8 mouse cellular contexts compared by ENCODE assay signal in the genomic region with DNA sequence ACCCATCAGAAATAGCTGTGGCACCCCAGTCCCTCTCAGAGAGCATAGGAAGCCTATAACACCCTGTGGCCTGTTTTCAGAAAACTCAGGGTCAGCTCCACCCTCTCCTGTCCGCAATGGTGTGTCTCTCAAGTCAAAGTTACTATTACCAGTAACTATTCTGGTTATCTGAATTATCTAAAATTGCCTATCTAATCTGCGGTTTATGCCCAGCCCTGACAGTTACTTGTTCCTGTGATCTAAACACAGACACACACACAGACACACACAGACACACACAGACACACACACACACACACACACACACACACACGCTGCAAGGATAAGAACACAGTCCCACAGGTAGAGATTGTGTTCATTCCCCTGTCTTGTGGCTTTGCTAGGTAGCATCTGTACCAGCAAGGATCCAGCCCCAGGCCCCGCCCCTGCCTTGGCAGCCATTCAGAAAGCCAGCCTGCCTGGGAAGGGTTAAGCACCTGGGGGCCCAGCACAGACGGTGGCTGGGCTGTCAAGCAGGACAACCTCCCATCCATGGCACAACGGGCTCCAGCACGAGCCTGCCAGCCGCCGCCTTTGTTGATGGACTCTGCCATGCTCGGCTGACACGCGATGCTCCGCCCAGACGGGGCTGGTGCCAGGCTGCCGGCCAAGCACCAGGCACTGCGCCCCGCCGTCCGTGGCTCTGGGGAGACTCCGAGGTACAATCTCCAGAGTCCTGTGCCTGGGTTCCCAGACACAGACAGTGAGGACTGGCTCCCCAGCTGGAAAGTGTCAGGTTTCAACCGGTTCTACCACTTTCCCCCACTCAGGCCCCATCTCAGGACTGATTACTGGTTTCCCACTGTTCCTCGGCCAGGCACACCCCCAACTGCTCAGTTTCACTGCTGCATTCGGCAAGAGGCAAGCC. TPM values are rescaled to one million over a fixed set of nuclear protein-coding genes. Genes with fewer than 3 reads are reported as not detected.
DNase-seq lines count a peak whose midpoint lies in the region; ATAC-seq and TF ChIP-seq lines count a peak whose summit lies in the region.

No protein-coding gene starts in this region.

- peak overlapping the region; percentile 85 for H3K27ac ChIP-seq in embryonic facial prominence, embryonic 14.5 days (replicated peaks; ENCODE audit: low read depth, low read length)
- H3K27ac ChIP-seq in heart, embryonic 11.5 days (ENCODE audit: low read depth, low read length): peak overlapping the region; percentile 90
- H3K27ac ChIP-seq in liver, embryonic 11.5 days (ENCODE audit: low read depth, low read length): peak overlapping the region; percentile 74; the same call in 1 of the 2 replicates
- H3K27ac ChIP-seq in midbrain, postnatal 0 days (ENCODE audit: low read depth, low read length): no peak overlapping the region
- H3K27ac ChIP-seq in testis, adult 2 months (ENCODE audit: control insufficient read depth, insufficient read depth, low read depth, low read length): peak overlapping the region; percentile 32

- ATAC-seq in embryonic facial prominence, embryonic 14.5 days (ENCODE audit: low read depth): peak; percentile 92
- peak; percentile 43; the same call in 1 of the 2 replicates for ATAC-seq in heart, embryonic 11.5 days (replicated peaks; ENCODE audit: insufficient number of reproducible peaks, low FRiP score, low TSS enrichment)
- peak; percentile 38; the same call in 1 of the 2 replicates for ATAC-seq in liver, embryonic 11.5 days (replicated peaks; ENCODE audit: low FRiP score)
- ATAC-seq in midbrain, postnatal 0 days (ENCODE audit: low FRiP score): peak; percentile 51; the same call in 1 of the 2 replicates

- no peaks in the 10 kb centered on the region for H3K9me3 ChIP-seq in embryonic facial prominence, embryonic 14.5 days (ENCODE audit: control insufficient read depth, low read length)
- no peaks in the 10 kb centered on the region for H3K9me3 ChIP-seq in heart, embryonic 11.5 days (replicated peaks; ENCODE audit: control insufficient read depth, low read length)
- no peaks in the 10 kb centered on the region for H3K9me3 ChIP-seq in liver, embryonic 11.5 days (ENCODE audit: control insufficient read depth, low read length)
- no peaks in the 10 kb centered on the region for H3K9me3 ChIP-seq in midbrain, postnatal 0 days (ENCODE audit: low read length)

- H3K4me2 ChIP-seq in embryonic facial prominence, embryonic 14.5 days (ENCODE audit: low read depth, low read length): peak overlapping the region; percentile 93
- H3K4me2 ChIP-seq in heart, embryonic 11.5 days: peak overlapping the region; percentile 65
- H3K4me2 ChIP-seq in liver, embryonic 11.5 days: peak overlapping the region; percentile 56
- H3K4me2 ChIP-seq in midbrain, postnatal 0 days (ENCODE audit: low read depth, low read length, poor library complexity, severe bottlenecking): peak overlapping the region; percentile 47

- H3K9ac ChIP-seq in embryonic facial prominence, embryonic 14.5 days (ENCODE audit: low read depth, low read length): peak overlapping the region; percentile 38
- peak overlapping the region; percentile 66 for H3K9ac ChIP-seq in heart, embryonic 11.5 days (ENCODE audit: low read depth, low read length)
- peak overlapping the region; percentile 47 for H3K9ac ChIP-seq in liver, embryonic 11.5 days (ENCODE audit: low read depth, low read length)
- H3K9ac ChIP-seq in midbrain, postnatal 0 days (replicated peaks; ENCODE audit: low read length, poor library complexity, severe bottlenecking): peak overlapping the region; percentile 55; the same call in 1 of the 2 replicates

- no peak for TF ChIP-seq POLR2A in testis, adult 2 months (IDR thresholded peaks at IDR 0.05; ENCODE audit: control insufficient read depth, low read depth, low read length)

- H3K4me1 ChIP-seq in embryonic facial prominence, embryonic 14.5 days (ENCODE audit: control insufficient read depth, insufficient read depth, low read length): peaks cover 85% of the 10 kb centered on the region
- peaks cover 85% of the 10 kb centered on the region for H3K4me1 ChIP-seq in heart, embryonic 11.5 days (ENCODE audit: control insufficient read depth, insufficient read depth, low read length)
- H3K4me1 ChIP-seq in liver, embryonic 11.5 days (replicated peaks; ENCODE audit: control insufficient read depth, insufficient read depth, low read length): peaks cover 58% of the 10 kb centered on the region
- H3K4me1 ChIP-seq in midbrain, postnatal 0 days (ENCODE audit: insufficient read depth, low read length): peaks cover 10% of the 10 kb centered on the region; the same call in 1 of the 2 replicates
- H3K4me1 ChIP-seq in testis, adult 2 months (ENCODE audit: control insufficient read depth, insufficient read depth, low read length): peaks cover 16% of the 10 kb centered on the region

- H3K36me3 ChIP-seq in C2C12 (ENCODE audit: control insufficient read depth, insufficient read depth): no peaks in the 10 kb centered on the region
- no peaks in the 10 kb centered on the region for H3K36me3 ChIP-seq in embryonic facial prominence, embryonic 14.5 days (ENCODE audit: control insufficient read depth, insufficient read depth, low read length)
- no peaks in the 10 kb centered on the region for H3K36me3 ChIP-seq in heart, embryonic 11.5 days (ENCODE audit: control insufficient read depth, insufficient read depth, low read length)
- no peaks in the 10 kb centered on the region for H3K36me3 ChIP-seq in liver, embryonic 11.5 days (ENCODE audit: control insufficient read depth, insufficient read depth, low read length)
- no peaks in the 10 kb centered on the region for H3K36me3 ChIP-seq in midbrain, postnatal 0 days (ENCODE audit: insufficient read depth, low read length)
- H3K36me3 ChIP-seq in testis, adult 2 months (ENCODE audit: control insufficient read depth, insufficient read depth, low read length): no peaks in the 10 kb centered on the region

- TF ChIP-seq CTCF in C2C12 (IDR thresholded peaks at IDR 0.05; ENCODE audit: control insufficient read depth, insufficient read depth, insufficient read length): no peak
- TF ChIP-seq CTCF in midbrain, postnatal 0 days (IDR thresholded peaks at IDR 0.05): no peak
- no peak for TF ChIP-seq CTCF in testis, adult 2 months (IDR thresholded peaks at IDR 0.05; ENCODE audit: control insufficient read depth, insufficient read depth, insufficient replicate concordance, low read depth, low read length)

- peak; percentile 93 for DNase-seq in adrenal gland, postnatal 14 days
- peak; percentile 97 for DNase-seq in embryonic facial prominence, embryonic 14.5 days (ENCODE audit: low spot score)
- DNase-seq in kidney, adult 9 months: peak; percentile 96
- peak; percentile 60 for DNase-seq in liver, embryonic 11.5 days (ENCODE audit: low spot score)
- peak; percentile 86 for DNase-seq in midbrain, postnatal 0 days (ENCODE audit: low spot score)

- WGBS in embryonic facial prominence, embryonic 14.5 days: 7% methylated on average over 14 of the region's 23 CpGs
- 5% methylated on average over 23 of the region's 23 CpGs for WGBS in heart, embryonic 11.5 days (ENCODE audit: insufficient replicate concordance)
- WGBS in liver, embryonic 11.5 days: 22% methylated on average over 23 of the region's 23 CpGs
- WGBS in midbrain, postnatal 0 days: 11% methylated on average over 23 of the region's 23 CpGs

- H3K79me2 ChIP-seq in C2C12 (ENCODE audit: control insufficient read depth, insufficient read depth): no peaks in the 10 kb centered on the region

- no peaks in the 10 kb centered on the region for H3K79me3 ChIP-seq in C2C12 (ENCODE audit: low read depth)

- peak overlapping the region; percentile 52 for H3ac ChIP-seq in C2C12 (ENCODE audit: control insufficient read depth, insufficient read length, low read depth)

- H3K4me3 ChIP-seq in C2C12 (ENCODE audit: insufficient read depth, poor library complexity, severe bottlenecking): no peak overlapping the region
- peak overlapping the region; percentile 24 for H3K4me3 ChIP-seq in embryonic facial prominence, embryonic 14.5 days (ENCODE audit: low read depth, low read length)
- H3K4me3 ChIP-seq in heart, embryonic 11.5 days (ENCODE audit: low read depth, low read length): peak overlapping the region; percentile 27
- H3K4me3 ChIP-seq in liver, embryonic 11.5 days (ENCODE audit: low read depth, low read length): peak overlapping the region; percentile 39; the same call in 1 of the 2 replicates
- peak overlapping the region; percentile 30 for H3K4me3 ChIP-seq in midbrain, postnatal 0 days (ENCODE audit: low read depth, low read length)
- no peak overlapping the region for H3K4me3 ChIP-seq in testis, adult 2 months (ENCODE audit: control insufficient read depth, low read depth, low read length)

- H3K27me3 ChIP-seq in C2C12 (ENCODE audit: control insufficient read depth, insufficient read depth, insufficient read length): no peaks in the 10 kb centered on the region
- H3K27me3 ChIP-seq in embryonic facial prominence, embryonic 14.5 days (replicated peaks; ENCODE audit: control insufficient read depth, insufficient read depth, low read length): no peaks in the 10 kb centered on the region
- no peaks in the 10 kb centered on the region for H3K27me3 ChIP-seq in heart, embryonic 11.5 days (ENCODE audit: control insufficient read depth, insufficient read depth, low read length)
- peaks cover 10% of the 10 kb centered on the region for H3K27me3 ChIP-seq in liver, embryonic 11.5 days (replicated peaks; ENCODE audit: control insufficient read depth, insufficient read depth, low read length)
- 0 out of 2 replicates have a peak, but pooled peaks cover 7% of the 10 kb centered on the region for H3K27me3 ChIP-seq in midbrain, postnatal 0 days (ENCODE audit: insufficient read depth, low read length)
- H3K27me3 ChIP-seq in testis, adult 2 months (ENCODE audit: control insufficient read depth, insufficient read depth, low read length): no peaks in the 10 kb centered on the region

RNA-seq across cellular contexts. Expression of a gene that starts 5.3 kb away (rescaled TPM):
- 0.42 TPM for polyA plus RNA-seq in C2C12 (2012; fragmentation: generic; extraction: Trizol)
- total RNA-seq in adrenal gland, postnatal 14 days (2021): 14.4 and 26.8 TPM in 2 replicates
- polyA plus RNA-seq in embryonic facial prominence, embryonic 14.5 days (2014; fragmentation: Nextera tagmentation; extraction: Ambion mirVana): 5.6 and 7.6 TPM in 2 replicates
- polyA plus RNA-seq in heart, embryonic 11.5 days (2014; fragmentation: Nextera tagmentation; extraction: Ambion mirVana): 2.6 and 3.7 TPM in 2 replicates
- polyA plus RNA-seq in liver, embryonic 11.5 days (2014; fragmentation: Nextera tagmentation; extraction: Ambion mirVana): 1.0 and 1.9 TPM in 2 replicates
- 6.8 and 9.8 TPM in 2 replicates for total RNA-seq in midbrain, postnatal 0 days (2014; rRNA removed)
- 0.99 and 1.1 TPM in 2 replicates for polyA plus RNA-seq in midbrain, postnatal 0 days (2015; fragmentation: Nextera tagmentation; extraction: Ambion mirVana)
- 0.84 and 0.88 TPM in 2 replicates for polyA plus RNA-seq in testis, adult 2 months (2012; rRNA removed)

RNA-seq across cellular contexts. Expression of a gene that starts 53.9 kb away (rescaled TPM):
- polyA plus RNA-seq in C2C12 (2012; fragmentation: generic; extraction: Trizol): 54.9 TPM
- total RNA-seq in adrenal gland, postnatal 14 days (2021): 19.5 and 21.4 TPM in 2 replicates
- polyA plus RNA-seq in embryonic facial prominence, embryonic 14.5 days (2014; fragmentation: Nextera tagmentation; extraction: Ambion mirVana): 53.4 and 65.0 TPM in 2 replicates
- polyA plus RNA-seq in heart, embryonic 11.5 days (2014; fragmentation: Nextera tagmentation; extraction: Ambion mirVana): 67.3 and 83.3 TPM in 2 replicates
- polyA plus RNA-seq in liver, embryonic 11.5 days (2014; fragmentation: Nextera tagmentation; extraction: Ambion mirVana): 97.7 and 112 TPM in 2 replicates
- 7.4 and 8.9 TPM in 2 replicates for total RNA-seq in midbrain, postnatal 0 days (2014; rRNA removed)
- polyA plus RNA-seq in midbrain, postnatal 0 days (2015; fragmentation: Nextera tagmentation; extraction: Ambion mirVana): 3.0 and 4.2 TPM in 2 replicates
- polyA plus RNA-seq in testis, adult 2 months (2012; rRNA removed): 18.4 and 20.0 TPM in 2 replicates

Comparison
In these comparisons a context has a peak if more than half of its experiments do, and no peak if none do; other contexts are left out.
1. H3K4me3 ChIP-seq: peak in embryonic facial prominence, embryonic 14.5 days (single experiment), heart, embryonic 11.5 days (single experiment), liver, embryonic 11.5 days (single experiment) and midbrain, postnatal 0 days (single experiment); none in C2C12 (single experiment) and testis, adult 2 months (single experiment).
2. ATAC-seq: peak in every context shown above with its lines; median percentile 92 in embryonic facial prominence, embryonic 14.5 days; 51 in midbrain, postnatal 0 days; 43 in heart, embryonic 11.5 days; 38 in liver, embryonic 11.5 days.
3. Peak in every context shown above with its lines, with median percentiles within 50 percentile points of each other: DNase-seq, H3K4me2 ChIP-seq and H3K9ac ChIP-seq.